In the genomic region with DNA sequence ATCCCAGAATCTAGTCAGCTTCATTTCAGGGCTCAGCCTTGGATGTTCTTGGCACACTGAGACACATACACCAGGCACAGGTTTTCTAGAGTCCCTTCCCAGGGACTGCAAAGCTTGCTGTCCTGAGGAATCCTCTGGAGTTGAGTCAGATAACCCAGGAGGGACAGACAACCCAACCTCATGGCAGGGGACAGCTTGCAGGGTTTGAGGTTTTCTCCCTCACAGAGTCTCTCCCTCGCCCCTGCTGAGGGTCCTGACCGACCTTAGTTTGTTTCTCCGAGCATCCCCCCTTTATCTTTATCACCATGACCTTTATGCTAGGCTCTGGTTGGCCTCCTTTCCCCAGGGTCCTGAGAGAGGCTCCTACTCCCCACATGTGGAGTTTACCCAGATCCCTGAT, we compare ENCODE assay signal across 13 mouse cellular contexts. TPM values are rescaled to one million over a fixed set of nuclear protein-coding genes. Genes with fewer than 3 reads are reported as not detected.
"Had no signal": no experiment of that assay in that cellular context is flagged by ENCODE, and none has a peak within 500 bp of the region (broad histone marks: within the 10 kb centered on the region; RNA-seq: fewer than 3 reads in every experiment).

No protein-coding gene starts in this region.

- H3K4me3 ChIP-seq: embryonic facial prominence, embryonic 10.5 days; embryonic facial prominence, embryonic 12.5 days; embryonic facial prominence, embryonic 13.5 days; embryonic facial prominence, embryonic 15.5 days; erythroblast, embryonic 14.5 days; forebrain, embryonic 10.5 days; forebrain, embryonic 12.5 days; forebrain, embryonic 13.5 days; forebrain, embryonic 15.5 days; gastrocnemius, adult 2 months had no signal

- H3K9ac ChIP-seq: embryonic facial prominence, embryonic 12.5 days; embryonic facial prominence, embryonic 13.5 days; embryonic facial prominence, embryonic 15.5 days; forebrain, embryonic 12.5 days; forebrain, embryonic 13.5 days; forebrain, embryonic 15.5 days; forebrain, postnatal 0 days had no signal

- H3K27me3 ChIP-seq: embryonic facial prominence, embryonic 12.5 days; embryonic facial prominence, embryonic 13.5 days; embryonic facial prominence, embryonic 15.5 days; forebrain, embryonic 12.5 days; forebrain, embryonic 13.5 days; forebrain, embryonic 15.5 days had no signal

- H3K36me3 ChIP-seq: forebrain, embryonic 12.5 days had no signal

- H3K27ac ChIP-seq: embryonic facial prominence, embryonic 10.5 days; embryonic facial prominence, embryonic 12.5 days; embryonic facial prominence, embryonic 13.5 days; embryonic facial prominence, embryonic 15.5 days; forebrain, embryonic 10.5 days; forebrain, embryonic 12.5 days; forebrain, embryonic 13.5 days; forebrain, embryonic 15.5 days had no signal

- H3K9me3 ChIP-seq: embryonic facial prominence, embryonic 12.5 days; embryonic facial prominence, embryonic 13.5 days; embryonic facial prominence, embryonic 15.5 days; forebrain, embryonic 12.5 days; forebrain, embryonic 13.5 days; forebrain, embryonic 15.5 days had no signal

- H3K4me2 ChIP-seq: embryonic facial prominence, embryonic 15.5 days; forebrain, embryonic 12.5 days had no signal

- ATAC-seq: forebrain, embryonic 15.5 days; forebrain, postnatal 0 days had no signal

RNA-seq across cellular contexts. Expression of a gene that starts 34.5 kb away (rescaled TPM):
- polyA plus RNA-seq: cerebellum, adult 2 months; erythroblast, embryonic 14.5 days; gonadal fat pad, adult 2 months had no signal
